Mouse (Mus musculus): ENCODE data around the gene Eps8l2. TPM values are rescaled to one million over a fixed set of nuclear protein-coding genes. Genes with fewer than 3 reads are reported as not detected.

The Eps8l2 gene
- total RNA-seq (2021): 1 to 10 TPM; 3.6 to 5.3 TPM
- long read RNA-seq, experiment 1, partial matches to known transcripts: 2 of 12 reads
- long read RNA-seq, experiment 1, other reads (novel, unspliced or antisense): 6 of 12 reads
- long read RNA-seq, experiment 2, partial matches to known transcripts: 0 of 4 reads
- long read RNA-seq, experiment 2, other reads (novel, unspliced or antisense): 3 of 4 reads

GRCm38 (mm10) chr7:141338576-141339131 lies at the start of gene Eps8l2:
Gene Eps8l2, plus strand, starts transcription at chr7:141338880.
- Histone ChIP-seq H3K4me3 (no peak within 1 kb of the TSS), H3K27ac (no peak within 1 kb of the TSS; the same call in 1 of the 2 replicates)
- no peak for DNase-seq (ENCODE audit: extremely low spot score in 1 of 2, low spot score in 2 of 2)
- no peak; the same call in 1 of the 2 replicates for TF ChIP-seq CTCF (IDR thresholded peaks at IDR 0.05)
- intact Hi-C loops (cut with DNase I): no loop called here

- intact Hi-C loops (cut with DNase I): no loop called here
- H3K4me3 ChIP-seq: peak within 1 kb of the TSS; percentile 33
- TF ChIP-seq CTCF (IDR thresholded peaks at IDR 0.05): no peak
- H3K27ac ChIP-seq: no peak within 1 kb of the TSS
- peak; percentile 27 to 37 for DNase-seq (ENCODE audit: extremely low spot score in 1 of 2, low spot score in 2 of 2)
Measured at GRCm38 (mm10) chr7:141291921-141292582, 46.6 kb upstream of the Eps8l2 start, which contains the start of gene Drd4. Gene Drd4, plus strand, starts transcription at chr7:141292006.

GRCm38 (mm10) chr7:141292583-141293388 lies 45.9 kb upstream of the Eps8l2 start:
- no peak for DNase-seq (ENCODE audit: extremely low spot score in 1 of 2, low spot score in 2 of 2)
- no peak for TF ChIP-seq CTCF (IDR thresholded peaks at IDR 0.05)
- intact Hi-C loops (cut with DNase I): no loop called here

GRCm38 (mm10) chr7:141293852-141294471 lies 44.7 kb upstream of the Eps8l2 start:
- intact Hi-C loops (cut with DNase I): no loop called here

More at GRCm38 (mm10) chr7:141292583-141293388, 45.9 kb upstream of the Eps8l2 start:
- no peak overlapping the region for H3K27ac ChIP-seq
- H3K4me3 ChIP-seq: no peak overlapping the region

GRCm38 (mm10) chr7:141294479-141294878 lies 44.2 kb upstream of the Eps8l2 start:
- Histone ChIP-seq H3K27ac (no peak overlapping the region), H3K4me3 (no peak overlapping the region)
- TF ChIP-seq CTCF (IDR thresholded peaks at IDR 0.05): no peak
- DNase-seq (ENCODE audit: extremely low spot score in 1 of 2, low spot score in 2 of 2): no peak
- intact Hi-C loops (cut with DNase I): no loop called here

More at GRCm38 (mm10) chr7:141293852-141294471, 44.7 kb upstream of the Eps8l2 start:
- DNase-seq (ENCODE audit: extremely low spot score in 1 of 2, low spot score in 2 of 2): peak in 1 of 2 experiments; percentile 19
- TF ChIP-seq CTCF (IDR thresholded peaks at IDR 0.05): no peak; the same call in 1 of the 2 replicates
- H3K4me3 ChIP-seq: peak overlapping the region; percentile 33
- no peak overlapping the region for H3K27ac ChIP-seq

GRCm38 (mm10) chr7:141297926-141298650 lies 40.6 kb upstream of the Eps8l2 start:
- Histone ChIP-seq H3K27ac (no peak overlapping the region), H3K4me3 (no peak overlapping the region)
- intact Hi-C loops (cut with DNase I): no loop called here
- no peak for TF ChIP-seq CTCF (IDR thresholded peaks at IDR 0.05)
- no peak for DNase-seq (ENCODE audit: extremely low spot score in 1 of 2, low spot score in 2 of 2)

GRCm38 (mm10) chr7:141299175-141299574 lies 39.5 kb upstream of the Eps8l2 start:
- intact Hi-C loops (cut with DNase I): no loop called here
- Histone ChIP-seq H3K4me3 (no peak overlapping the region), H3K27ac (no peak overlapping the region)
- no peak for TF ChIP-seq CTCF (IDR thresholded peaks at IDR 0.05)
- DNase-seq (ENCODE audit: extremely low spot score in 1 of 2, low spot score in 2 of 2): no peak

- no peak for DNase-seq (ENCODE audit: extremely low spot score in 1 of 2, low spot score in 2 of 2)
- no peak overlapping the region for H3K27ac ChIP-seq
- intact Hi-C loops (cut with DNase I): no loop called here
- TF ChIP-seq CTCF (IDR thresholded peaks at IDR 0.05): no peak
- H3K4me3 ChIP-seq: no peak overlapping the region
Measured at GRCm38 (mm10) chr7:141301386-141301785, 37.3 kb upstream of the Eps8l2 start.

GRCm38 (mm10) chr7:141302702-141303268 lies 35.9 kb upstream of the Eps8l2 start:
- intact Hi-C loops (cut with DNase I): no loop called here
- H3K27ac ChIP-seq: no peak overlapping the region
- no peak overlapping the region for H3K4me3 ChIP-seq
- DNase-seq (ENCODE audit: extremely low spot score in 1 of 2, low spot score in 2 of 2): no peak
- TF ChIP-seq CTCF (IDR thresholded peaks at IDR 0.05): no peak

GRCm38 (mm10) chr7:141304537-141304936 lies 34.1 kb upstream of the Eps8l2 start:
- intact Hi-C loops (cut with DNase I): no loop called here
- no peak overlapping the region for H3K27ac ChIP-seq
- no peak overlapping the region for H3K4me3 ChIP-seq
- no peak for DNase-seq (ENCODE audit: extremely low spot score in 1 of 2, low spot score in 2 of 2)
- no peak for TF ChIP-seq CTCF (IDR thresholded peaks at IDR 0.05)

Data from left cerebral cortex, adult 2 months (tissue).